Mouse (Mus musculus): ENCODE measurements at regions not wholly inside any gene's neighbourhood (a gene's known extent, or its start where the extent isn't known, plus 50 kb on each side); places are given as distances from the start of the nearest gene placed in this dataset.
A peak's percentile ranks its signal among the peaks of the same experiment; 100 is the strongest.

DNA sequence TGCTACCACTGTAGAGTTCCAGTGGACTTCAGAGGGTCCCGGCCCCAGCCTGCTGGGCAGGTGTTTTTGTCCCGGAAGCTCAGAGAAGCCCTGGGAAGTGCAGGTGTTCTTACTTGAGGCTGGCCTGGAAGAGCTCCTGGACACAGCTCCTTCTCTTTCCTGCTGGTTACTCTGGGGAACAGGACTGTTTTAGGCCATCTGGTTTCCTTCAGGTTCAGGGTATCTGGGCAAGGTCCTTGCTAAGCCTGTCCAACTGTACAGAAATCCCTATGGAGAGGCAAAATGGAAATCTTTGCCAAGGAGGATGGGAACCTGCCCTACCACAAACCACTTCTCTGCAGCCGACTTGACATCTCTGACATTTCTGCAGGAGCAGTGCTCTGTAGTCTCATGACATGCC is 198.4 kb downstream of the Foxo1 start:
- DNase-seq (ENCODE audit: low spot score in 2 of 2): no peak

- DNase-seq (ENCODE audit: low spot score in 2 of 2): no peak
Measured at GRCm38 (mm10) chr3:52463911-52464310, 195.8 kb downstream of the Foxo1 start.

- DNase-seq (ENCODE audit: low spot score in 2 of 2): no peak
Measured at GRCm38 (mm10) chr3:52454955-52455354, 186.8 kb downstream of the Foxo1 start.

GRCm38 (mm10) chr3:52453041-52453440 is 184.9 kb downstream of the Foxo1 start:
- no peak for DNase-seq (ENCODE audit: low spot score in 2 of 2)

GRCm38 (mm10) chr3:52452345-52452744 is 184.2 kb downstream of the Foxo1 start:
- no peak for DNase-seq (ENCODE audit: low spot score in 2 of 2)

- DNase-seq (ENCODE audit: low spot score in 2 of 2): no peak
Measured at GRCm38 (mm10) chr3:52446991-52447390, 178.9 kb downstream of the Foxo1 start.

- DNase-seq (ENCODE audit: low spot score in 2 of 2): no peak
Measured at GRCm38 (mm10) chr3:52446500-52446899, 178.4 kb downstream of the Foxo1 start.

DNA sequence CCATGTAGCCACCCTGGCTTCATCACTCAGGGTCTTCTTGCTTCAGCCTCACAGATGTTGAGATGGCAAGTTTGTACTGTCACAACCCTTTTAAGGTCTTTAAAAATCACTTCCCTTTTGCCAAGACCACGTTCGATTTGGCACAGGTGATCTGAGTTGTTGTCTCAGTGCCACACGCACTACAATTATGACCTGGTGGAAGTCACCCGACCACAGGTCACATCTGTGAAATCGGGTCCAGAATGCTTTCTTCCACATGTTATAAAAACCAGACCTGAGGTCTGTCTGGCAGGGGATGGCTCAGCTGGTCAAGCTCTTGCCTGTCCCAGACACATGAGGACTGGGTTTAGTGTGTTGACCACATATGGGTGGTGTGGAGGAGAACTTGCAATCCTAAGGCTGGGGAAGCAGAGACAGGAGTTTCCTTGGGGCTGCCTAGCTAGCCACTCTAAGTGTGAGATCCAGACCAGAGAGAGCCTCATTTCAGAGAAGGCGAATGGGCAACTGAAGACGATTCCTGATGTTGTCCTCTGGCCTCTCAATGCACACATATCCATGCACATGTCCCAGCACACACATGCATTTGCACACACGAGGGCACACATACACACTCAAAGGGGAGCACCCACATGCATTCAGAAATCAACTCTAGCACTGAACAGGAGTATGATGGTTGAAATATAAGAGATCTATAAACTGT is 176.4 kb downstream of the Foxo1 start:
- no peak for DNase-seq (ENCODE audit: low spot score in 2 of 2)

- DNase-seq (ENCODE audit: low spot score in 2 of 2): no peak
Measured at GRCm38 (mm10) chr3:52443856-52444255, 175.7 kb downstream of the Foxo1 start.

DNA sequence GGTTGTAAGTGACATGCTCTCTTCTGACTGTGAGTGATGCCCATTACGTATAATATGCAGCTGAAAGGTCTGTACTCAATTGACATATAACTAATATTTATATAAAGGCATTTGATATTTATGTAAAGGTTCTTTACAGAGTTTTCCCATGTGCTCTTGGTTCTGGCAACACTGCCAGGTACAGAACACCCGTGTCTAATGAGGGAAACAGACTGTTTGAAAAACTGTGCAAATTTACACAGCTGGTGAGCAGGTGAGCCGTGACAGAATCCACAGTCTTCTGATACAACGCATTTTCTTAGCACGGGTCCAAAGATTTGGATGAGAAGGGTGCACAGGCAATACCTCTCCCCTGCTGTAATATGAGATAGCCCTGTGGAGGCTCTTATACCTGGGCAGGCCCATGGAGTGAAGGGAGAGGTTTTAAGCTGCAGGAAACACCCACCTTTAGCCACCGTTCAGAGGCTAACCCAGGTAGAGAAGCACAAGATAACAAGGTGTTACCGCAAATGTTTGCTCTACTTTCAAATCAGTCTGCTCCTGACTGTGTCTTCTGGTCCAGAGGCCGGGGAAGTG is 161.0 kb downstream of the Foxo1 start:
- DNase-seq (ENCODE audit: low spot score in 2 of 2): no peak

- no peak for DNase-seq (ENCODE audit: low spot score in 2 of 2)
Measured at GRCm38 (mm10) chr3:52422826-52423225, 154.7 kb downstream of the Foxo1 start.

DNA sequence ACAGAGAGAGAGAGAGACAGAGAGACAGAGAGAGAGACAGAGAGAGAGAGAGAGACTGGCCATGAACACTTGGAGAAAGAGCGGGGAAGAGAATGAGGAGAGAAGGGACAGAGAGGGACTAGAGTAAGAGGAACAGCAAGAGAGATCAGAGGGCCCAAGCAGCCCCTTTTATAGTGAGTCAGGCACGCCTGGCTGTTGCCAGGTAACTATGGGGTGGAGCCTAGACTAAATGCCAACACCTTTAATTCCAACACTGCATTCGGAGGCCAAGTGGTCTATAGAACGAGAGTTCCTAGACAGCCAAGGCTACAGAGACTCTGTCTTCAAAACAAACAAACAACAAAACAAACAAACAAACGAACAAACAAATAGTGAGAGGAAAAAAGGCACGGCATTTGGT is 148.1 kb downstream of the Foxo1 start:
- DNase-seq (ENCODE audit: low spot score in 2 of 2): no peak

GRCm38 (mm10) chr3:52415361-52415760 is 147.2 kb downstream of the Foxo1 start:
- peak in 1 of 2 experiments; percentile 7 for DNase-seq (ENCODE audit: low spot score in 2 of 2)

DNA sequence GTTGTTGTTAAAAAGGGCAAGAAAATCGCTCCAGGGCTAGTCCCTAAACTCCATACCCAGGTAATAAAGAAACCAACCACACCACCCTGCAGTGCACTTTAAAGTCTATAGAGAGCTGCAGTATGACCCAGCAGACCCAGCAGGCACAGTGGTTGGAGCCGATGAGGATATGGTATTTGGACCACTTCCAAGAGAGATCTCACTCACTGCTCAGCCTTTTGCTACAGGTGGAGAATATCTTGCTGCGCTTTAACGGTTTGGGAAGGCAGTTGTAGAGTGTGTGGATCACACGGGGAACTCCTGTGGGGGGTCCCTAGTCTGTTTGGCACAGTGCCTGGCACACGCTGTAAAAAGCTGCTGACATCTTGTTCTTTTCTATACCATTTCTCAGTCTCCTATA is 145.9 kb downstream of the Foxo1 start:
- DNase-seq (ENCODE audit: low spot score in 2 of 2): no peak

- no peak for DNase-seq (ENCODE audit: low spot score in 2 of 2)
Measured at GRCm38 (mm10) chr3:52413187-52413746, 145.1 kb downstream of the Foxo1 start.

GRCm38 (mm10) chr3:52411356-52411755 is 143.2 kb downstream of the Foxo1 start:
- DNase-seq (ENCODE audit: low spot score in 2 of 2): no peak

- no peak for DNase-seq (ENCODE audit: low spot score in 2 of 2)
Measured at GRCm38 (mm10) chr3:52409465-52409864, 141.3 kb downstream of the Foxo1 start.

GRCm38 (mm10) chr3:52406778-52407318 is 138.7 kb downstream of the Foxo1 start:
- no peak for DNase-seq (ENCODE audit: low spot score in 2 of 2)

DNA sequence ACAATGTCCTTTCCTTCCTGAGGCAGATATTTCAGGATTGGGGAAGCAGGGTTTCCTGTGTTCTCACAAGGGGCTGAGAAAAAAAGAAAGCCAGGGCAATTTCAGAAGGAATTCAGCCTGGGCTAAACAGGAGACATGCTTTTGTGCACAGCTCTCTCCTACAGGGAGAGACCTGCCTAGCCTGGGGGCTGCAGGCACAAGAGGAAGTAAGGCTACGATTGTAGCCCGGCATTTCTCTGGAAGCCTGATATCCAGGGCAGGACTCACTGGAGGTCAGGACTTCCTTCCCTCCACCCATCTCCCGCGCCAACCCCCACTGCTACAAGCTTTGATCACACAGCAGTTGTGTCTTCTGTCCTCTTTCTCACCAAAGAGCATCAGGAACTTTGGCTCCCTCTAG is 136.5 kb downstream of the Foxo1 start:
- no peak for DNase-seq (ENCODE audit: low spot score in 2 of 2)

DNA sequence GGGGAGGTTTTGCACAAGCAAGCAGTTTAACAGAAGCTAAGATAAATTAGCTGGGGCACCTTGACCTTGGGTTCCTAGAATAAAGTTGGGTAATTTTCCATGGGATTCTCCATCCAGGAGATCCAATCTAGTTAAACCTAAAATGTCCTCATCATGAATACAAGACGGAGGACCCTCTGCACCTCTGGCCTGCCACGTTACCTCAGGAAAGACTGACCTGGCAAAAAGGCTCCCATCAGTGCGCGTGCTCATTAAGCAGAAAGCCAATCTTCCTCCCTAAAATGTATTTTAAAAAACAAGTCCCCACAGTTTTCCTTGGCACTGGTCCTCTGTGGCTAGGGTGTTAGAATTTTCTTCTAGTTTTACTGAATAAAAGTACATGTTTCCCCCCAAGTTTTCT is 134.9 kb downstream of the Foxo1 start:
- no peak for DNase-seq (ENCODE audit: low spot score in 2 of 2)
